Mouse (Mus musculus): Measurements from ENCODE around the gene Il13.

Il13 gene

GRCm38 (mm10) chr11:53585510-53585909 is 49.0 kb downstream of the Il13 start:
- DNase-seq (ENCODE audit: inconsistent ontology term) = no peak

- DNase-seq (ENCODE audit: inconsistent ontology term) = no peak
Observed at GRCm38 (mm10) chr11:53584849-53585248, 49.7 kb downstream of the Il13 start.

GRCm38 (mm10) chr11:53583151-53583550 is 51.4 kb downstream of the Il13 start:
- no peak for DNase-seq (ENCODE audit: inconsistent ontology term)
